Mouse (Mus musculus): ENCODE measurements at regions not wholly inside any gene's neighbourhood (a gene's known extent, or its start where the extent isn't known, plus 50 kb on each side); places are given as distances from the start of the nearest gene placed in this dataset.

GRCm38 (mm10) chr11:20968341-20968740, 122.8 kb upstream of the Peli1 start:
- in situ Hi-C loops (cut with MboI; ENCODE audit: unreplicated experiment in 2 of 2): no loop called here

- in situ Hi-C loops (cut with MboI; ENCODE audit: unreplicated experiment in 2 of 2): no loop called here
These were observed 118.0 kb upstream of the Peli1 start for GRCm38 (mm10) chr11:20973141-20973540.

- in situ Hi-C loops (cut with MboI; ENCODE audit: unreplicated experiment in 2 of 2): no loop called here
These were observed 109.5 kb upstream of the Peli1 start for GRCm38 (mm10) chr11:20981588-20981987.

GRCm38 (mm10) chr11:20982010-20982409, 109.1 kb upstream of the Peli1 start:
- in situ Hi-C loops (cut with MboI; ENCODE audit: unreplicated experiment in 2 of 2): no loop called here

GRCm38 (mm10) chr11:20982500-20982899, 108.6 kb upstream of the Peli1 start:
- in situ Hi-C loops (cut with MboI; ENCODE audit: unreplicated experiment in 2 of 2): no loop called here

GRCm38 (mm10) chr11:20985069-20985759, 105.9 kb upstream of the Peli1 start:
- in situ Hi-C loops (cut with MboI; ENCODE audit: unreplicated experiment in 2 of 2): no loop called here

GRCm38 (mm10) chr11:20985771-20986170, 105.3 kb upstream of the Peli1 start:
- in situ Hi-C loops (cut with MboI; ENCODE audit: unreplicated experiment in 2 of 2): no loop called here

- in situ Hi-C loops (cut with MboI; ENCODE audit: unreplicated experiment in 2 of 2): no loop called here
These were observed 103.8 kb upstream of the Peli1 start for GRCm38 (mm10) chr11:20987171-20987815.

- in situ Hi-C loops (cut with MboI; ENCODE audit: unreplicated experiment in 2 of 2): no loop called here
These were observed 103.2 kb upstream of the Peli1 start for GRCm38 (mm10) chr11:20987841-20988251.

GRCm38 (mm10) chr11:20988871-20989270, 102.2 kb upstream of the Peli1 start:
- in situ Hi-C loops (cut with MboI; ENCODE audit: unreplicated experiment in 2 of 2): no loop called here

GRCm38 (mm10) chr11:20993580-20993979, 97.5 kb upstream of the Peli1 start:
- in situ Hi-C loops (cut with MboI; ENCODE audit: unreplicated experiment in 2 of 2): no loop called here

- in situ Hi-C loops (cut with MboI; ENCODE audit: unreplicated experiment in 2 of 2): no loop called here
These were observed 89.7 kb upstream of the Peli1 start for GRCm38 (mm10) chr11:21001400-21001799.

- in situ Hi-C loops (cut with MboI; ENCODE audit: unreplicated experiment in 2 of 2): no loop called here
These were observed 83.9 kb upstream of the Peli1 start for GRCm38 (mm10) chr11:21007222-21007621.

- in situ Hi-C loops (cut with MboI; ENCODE audit: unreplicated experiment in 2 of 2): no loop called here
These were observed 81.6 kb upstream of the Peli1 start for GRCm38 (mm10) chr11:21009505-21009904.

GRCm38 (mm10) chr11:21010867-21011266, 80.2 kb upstream of the Peli1 start:
- in situ Hi-C loops (cut with MboI; ENCODE audit: unreplicated experiment in 2 of 2): no loop called here

- in situ Hi-C loops (cut with MboI; ENCODE audit: unreplicated experiment in 2 of 2): no loop called here
These were observed 76.8 kb upstream of the Peli1 start for GRCm38 (mm10) chr11:21014250-21014649.

- in situ Hi-C loops (cut with MboI; ENCODE audit: unreplicated experiment in 2 of 2): no loop called here
These were observed 75.6 kb upstream of the Peli1 start for GRCm38 (mm10) chr11:21015536-21015935.

GRCm38 (mm10) chr11:21016133-21016746, 74.9 kb upstream of the Peli1 start:
- in situ Hi-C loops (cut with MboI; ENCODE audit: unreplicated experiment in 2 of 2): no loop called here

GRCm38 (mm10) chr11:21016791-21017329, 74.2 kb upstream of the Peli1 start:
- in situ Hi-C loops (cut with MboI; ENCODE audit: unreplicated experiment in 2 of 2): no loop called here

GRCm38 (mm10) chr11:21019829-21020228, 71.3 kb upstream of the Peli1 start:
- in situ Hi-C loops (cut with MboI; ENCODE audit: unreplicated experiment in 2 of 2): no loop called here

GRCm38 (mm10) chr11:21024111-21024510, 67.0 kb upstream of the Peli1 start:
- in situ Hi-C loops (cut with MboI; ENCODE audit: unreplicated experiment in 2 of 2): no loop called here

- in situ Hi-C loops (cut with MboI; ENCODE audit: unreplicated experiment in 2 of 2): no loop called here
These were observed 66.6 kb upstream of the Peli1 start for GRCm38 (mm10) chr11:21024521-21024920.

Measured in v-Abl transformed pro-B cells (cell line).